Mouse (Mus musculus): ENCODE results near the gene Slc8b1.

Slc8b1 gene

DNA sequence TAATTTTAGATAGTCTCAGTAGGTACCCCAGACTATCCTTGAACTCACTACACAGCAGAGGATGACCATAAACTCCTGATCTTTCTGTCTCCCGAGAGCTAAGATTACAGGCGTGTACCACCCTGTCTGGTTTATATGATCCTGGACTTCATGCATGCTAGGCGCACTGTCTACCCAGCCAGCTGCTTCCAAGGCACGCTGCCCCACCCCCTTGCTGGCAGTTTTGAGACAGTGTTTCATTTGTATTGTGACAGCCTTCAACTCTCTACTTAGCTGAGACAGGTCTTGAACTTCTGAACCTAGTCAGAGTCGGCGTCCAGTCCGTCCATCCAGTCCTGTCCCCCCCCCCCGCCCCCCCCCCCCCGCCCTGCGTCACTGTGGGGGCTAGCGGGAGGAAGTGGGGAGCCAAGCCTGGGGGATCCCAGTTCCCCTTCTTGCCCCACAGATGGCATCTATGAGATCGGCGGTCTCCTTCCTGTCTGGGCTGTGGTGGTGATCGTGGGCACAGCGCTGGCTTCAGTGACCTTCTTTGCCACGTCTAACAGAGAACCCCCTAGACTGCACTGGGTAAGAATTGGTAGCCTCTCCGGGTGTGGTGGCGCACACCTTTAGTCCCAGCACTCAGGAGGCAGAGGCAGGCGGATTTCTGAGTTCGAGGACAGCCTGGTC lies 16.5 kb downstream of the Slc8b1 start:
- no peak for DNase-seq (ENCODE audit: low spot score)

DNA sequence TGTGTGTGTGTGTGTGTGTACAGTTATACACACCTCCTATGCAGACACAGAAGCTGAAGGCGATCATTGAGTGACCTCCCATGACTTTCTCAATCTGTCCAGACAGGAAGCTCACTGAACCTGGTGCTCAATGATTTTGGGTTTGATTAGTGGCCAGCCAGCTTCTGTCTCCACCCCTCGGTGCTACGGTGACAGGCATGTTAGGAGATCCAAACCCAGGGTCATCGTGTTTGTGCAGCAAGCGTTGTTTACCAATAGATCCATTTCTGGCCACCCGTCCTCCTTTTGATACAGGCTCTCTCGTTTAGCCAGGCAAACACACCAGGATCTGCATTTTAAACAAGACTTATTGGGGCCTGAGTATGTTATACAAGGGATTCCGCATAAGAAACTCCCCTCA lies 20.7 kb downstream of the Slc8b1 start:
- DNase-seq (ENCODE audit: low spot score), result no peak

DNA sequence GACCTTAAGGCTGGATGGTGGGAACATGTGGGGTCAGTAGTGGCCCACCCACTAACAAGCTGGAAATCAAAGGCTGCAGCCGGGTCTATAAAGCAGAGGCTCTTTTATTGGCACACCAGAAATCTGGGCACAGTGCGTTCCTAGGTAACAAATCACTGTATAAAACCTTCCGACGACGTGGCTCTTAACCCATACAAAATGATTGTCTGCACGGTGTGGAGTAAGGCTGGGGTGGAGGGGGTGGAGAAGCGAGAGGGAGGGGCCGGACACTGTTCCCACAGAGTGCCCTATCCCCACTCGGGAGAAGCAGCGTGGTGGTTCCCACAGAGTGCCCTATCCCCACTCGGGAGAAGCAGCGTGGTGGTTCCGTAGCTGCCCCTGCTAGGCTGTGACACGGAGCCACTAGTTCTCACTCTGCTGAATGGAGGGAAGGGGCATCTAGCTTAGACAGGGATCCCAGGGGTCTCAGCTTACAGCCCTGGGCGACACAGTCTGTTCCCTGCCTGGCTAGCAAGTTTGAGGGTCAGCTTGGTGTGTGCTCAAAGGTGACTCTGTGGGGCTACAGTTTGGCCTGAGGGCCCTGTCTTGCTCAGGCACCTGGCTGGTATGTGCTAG lies 23.2 kb downstream of the Slc8b1 start:
- no peak for DNase-seq (ENCODE audit: low spot score)

DNA sequence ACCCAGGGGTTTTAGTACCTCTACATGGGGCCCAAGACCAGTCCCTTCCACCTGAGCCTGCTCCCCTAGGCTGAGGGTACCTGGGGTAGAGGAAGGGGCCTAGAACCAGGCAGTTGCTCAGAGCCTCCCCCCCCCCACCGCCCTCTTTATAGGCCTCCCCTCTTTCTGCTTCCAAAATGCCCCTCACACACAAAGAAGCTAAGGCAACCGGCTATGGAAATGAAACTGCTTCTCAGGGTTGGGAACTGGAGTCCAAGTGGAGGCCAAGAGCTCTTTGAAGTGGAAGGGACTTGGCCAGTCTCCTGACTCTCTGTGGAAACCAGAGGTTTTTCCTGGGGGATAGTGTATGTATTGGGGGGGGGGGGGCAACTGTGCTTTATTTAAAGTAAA lies 23.7 kb downstream of the Slc8b1 start:
- no peak for DNase-seq (ENCODE audit: low spot score)

DNA sequence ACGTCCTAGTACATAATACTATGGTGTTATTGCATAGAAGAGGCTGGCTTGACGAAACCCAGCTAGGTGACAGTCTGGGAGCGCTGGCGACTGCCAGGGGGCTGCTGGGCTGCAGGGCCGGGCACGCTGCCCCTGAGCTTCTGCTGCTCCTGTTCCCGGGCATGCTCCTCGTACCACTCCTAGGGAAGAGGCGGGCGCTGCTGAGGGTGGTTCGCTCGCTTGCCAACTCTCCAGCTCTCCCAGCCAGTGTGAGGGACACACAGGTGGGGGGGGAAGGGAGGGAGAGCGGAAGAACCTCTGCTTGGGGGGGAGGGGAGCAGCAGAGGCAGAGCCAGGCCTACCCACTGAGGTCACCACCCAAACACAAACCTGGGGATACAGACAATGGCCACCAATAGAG lies 25.1 kb downstream of the Slc8b1 start:
- DNase-seq (ENCODE audit: low spot score), result no peak

DNA sequence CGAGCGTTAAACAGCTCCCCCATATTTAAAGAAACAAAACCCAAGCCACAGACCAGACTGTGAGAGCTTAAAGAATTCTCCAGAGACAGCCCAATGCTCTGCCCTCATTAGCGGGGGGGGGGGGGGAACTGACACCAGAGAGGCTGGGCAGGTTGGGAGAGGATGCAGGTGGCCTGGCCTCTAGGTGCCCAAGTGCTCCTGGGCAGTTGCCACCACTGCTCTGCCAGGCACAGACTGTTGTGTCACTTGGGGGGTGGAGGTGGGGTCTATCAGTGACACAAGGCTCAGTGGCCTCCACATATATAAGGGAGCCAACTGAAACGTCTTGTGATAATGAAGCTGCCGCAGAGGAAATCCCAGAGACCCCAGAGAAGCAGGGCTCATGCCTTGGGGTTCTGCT lies 25.7 kb downstream of the Slc8b1 start:
- no peak for DNase-seq (ENCODE audit: low spot score)

DNA sequence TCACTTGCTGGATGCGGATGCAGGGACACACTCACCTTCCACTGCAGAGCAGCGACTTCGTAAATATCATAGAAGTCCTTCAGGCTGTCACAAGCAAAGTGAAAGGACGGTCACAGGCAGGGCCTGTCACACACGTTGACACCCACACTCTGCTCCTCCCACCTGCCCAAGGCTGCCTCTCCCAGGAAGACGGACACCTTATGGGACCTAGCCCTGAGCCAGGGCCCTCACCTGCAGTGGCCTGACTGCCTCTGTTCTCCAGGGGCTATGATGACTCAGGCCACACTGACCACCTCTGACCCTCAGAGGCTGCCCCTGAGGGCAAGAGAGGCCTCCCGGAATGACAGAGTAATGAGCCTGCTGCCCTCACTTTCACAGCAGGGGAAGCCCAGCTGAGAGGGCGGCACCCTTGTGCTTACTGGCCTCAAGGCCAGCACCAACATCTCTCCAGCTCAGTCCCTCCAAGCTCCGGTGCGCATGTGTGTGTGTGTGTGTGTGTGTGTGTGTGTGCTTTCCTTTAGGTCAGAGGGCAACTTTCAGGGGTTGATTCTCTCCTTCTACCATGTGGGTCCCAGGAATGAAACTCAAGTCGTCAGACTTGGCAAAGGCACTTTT lies 37.4 kb downstream of the Slc8b1 start:
- DNase-seq (ENCODE audit: low spot score), result no peak

DNA sequence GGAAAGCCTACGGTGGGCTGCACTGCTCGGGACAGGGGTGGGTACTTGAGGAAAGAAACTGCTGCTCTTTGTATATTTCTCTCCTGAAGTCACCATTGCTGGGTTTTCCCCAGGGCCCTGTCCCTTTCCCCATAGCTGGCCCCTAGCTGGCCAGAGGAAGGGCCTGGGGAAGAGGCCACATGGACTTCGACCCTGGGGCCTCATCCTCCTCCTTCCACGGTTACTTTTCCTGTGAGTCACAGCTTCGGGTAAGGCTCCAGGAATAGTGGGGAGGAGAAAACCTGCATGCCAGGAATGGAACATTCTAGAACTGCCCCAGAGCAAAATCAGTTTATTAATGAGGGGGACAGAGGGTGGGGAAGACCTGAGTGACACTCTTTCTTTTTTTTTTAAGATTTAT lies 39.2 kb downstream of the Slc8b1 start:
- peak; percentile 47 for DNase-seq (ENCODE audit: low spot score)

DNA sequence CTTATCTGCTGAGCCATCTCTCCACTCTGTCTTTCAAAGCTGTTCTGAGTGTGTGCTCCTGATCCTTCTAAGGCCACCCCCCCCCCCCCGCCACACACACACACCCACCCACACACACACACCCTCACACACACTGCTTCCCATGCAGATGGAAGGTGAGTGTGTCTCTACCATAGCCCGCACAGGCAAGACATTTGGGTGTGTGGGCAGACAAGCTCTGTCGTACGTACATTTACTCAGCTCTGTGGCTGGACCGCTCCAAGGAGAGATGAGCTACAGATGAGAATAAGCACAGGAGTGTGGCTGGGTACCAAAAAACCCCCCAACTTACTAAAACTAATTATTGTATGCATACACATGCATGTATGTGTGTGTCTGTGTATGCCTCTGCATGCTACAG lies 39.7 kb downstream of the Slc8b1 start:
- no peak for DNase-seq (ENCODE audit: low spot score)

DNA sequence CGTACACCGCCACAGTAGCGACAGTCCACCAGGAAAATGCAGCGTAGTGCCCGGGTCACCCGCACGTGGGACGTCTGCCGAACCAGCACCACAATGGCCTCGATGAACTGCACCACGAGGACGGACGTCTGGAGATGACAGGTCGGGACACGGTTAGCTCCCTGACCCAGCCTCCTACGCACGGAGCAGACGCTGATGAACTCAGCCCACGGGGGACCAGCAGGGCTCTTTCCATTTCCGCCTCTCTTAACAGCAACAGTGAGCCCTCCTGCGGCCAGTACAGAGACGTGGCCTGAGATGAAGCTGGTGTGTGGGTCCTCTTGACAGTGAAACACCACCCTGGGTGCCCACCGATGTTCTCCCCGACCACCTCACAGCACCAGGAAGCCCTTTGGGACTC lies 44.9 kb downstream of the Slc8b1 start:
- DNase-seq (ENCODE audit: low spot score), result no peak

DNA sequence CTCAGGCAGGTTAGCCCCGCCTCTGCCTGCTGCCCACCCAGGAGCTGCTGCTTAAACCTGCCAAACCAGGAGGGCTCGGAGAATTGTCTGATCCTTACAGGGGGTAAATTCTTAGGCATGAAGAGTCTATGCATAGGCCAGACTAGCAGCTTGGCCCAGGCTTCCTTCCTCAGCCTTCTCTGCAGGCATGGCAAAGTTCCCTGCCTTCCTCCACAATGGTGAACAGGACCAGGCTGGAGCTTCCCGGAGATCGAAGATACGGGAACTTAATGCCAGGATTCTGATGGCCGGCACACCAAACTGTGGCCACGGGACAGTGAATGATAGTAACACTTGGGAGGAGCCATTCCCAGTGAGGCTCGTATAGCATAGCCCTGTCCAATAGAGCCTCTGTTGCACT lies 47.1 kb downstream of the Slc8b1 start:
- DNase-seq (ENCODE audit: low spot score), result no peak

DNA sequence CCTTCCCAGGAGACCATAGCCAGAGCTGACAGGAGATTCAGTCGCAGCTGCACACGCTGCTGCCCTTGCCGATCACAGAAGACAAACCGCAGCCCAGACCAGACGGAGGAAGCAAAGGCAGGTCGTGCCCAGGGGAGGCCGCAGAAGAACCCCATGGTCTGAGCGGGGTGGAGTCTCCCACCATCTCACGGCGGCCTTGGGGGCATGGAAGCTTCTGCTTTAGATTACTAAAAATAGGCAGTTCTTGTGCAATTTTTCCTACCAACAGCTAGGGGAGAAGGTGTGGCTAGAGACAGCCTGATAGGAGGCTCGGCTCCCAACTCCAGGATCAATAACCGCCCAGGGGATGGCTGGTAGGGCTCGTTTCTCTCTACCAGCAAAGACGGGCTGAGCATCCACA lies 47.8 kb downstream of the Slc8b1 start:
- DNase-seq (ENCODE audit: low spot score), result no peak

DNA sequence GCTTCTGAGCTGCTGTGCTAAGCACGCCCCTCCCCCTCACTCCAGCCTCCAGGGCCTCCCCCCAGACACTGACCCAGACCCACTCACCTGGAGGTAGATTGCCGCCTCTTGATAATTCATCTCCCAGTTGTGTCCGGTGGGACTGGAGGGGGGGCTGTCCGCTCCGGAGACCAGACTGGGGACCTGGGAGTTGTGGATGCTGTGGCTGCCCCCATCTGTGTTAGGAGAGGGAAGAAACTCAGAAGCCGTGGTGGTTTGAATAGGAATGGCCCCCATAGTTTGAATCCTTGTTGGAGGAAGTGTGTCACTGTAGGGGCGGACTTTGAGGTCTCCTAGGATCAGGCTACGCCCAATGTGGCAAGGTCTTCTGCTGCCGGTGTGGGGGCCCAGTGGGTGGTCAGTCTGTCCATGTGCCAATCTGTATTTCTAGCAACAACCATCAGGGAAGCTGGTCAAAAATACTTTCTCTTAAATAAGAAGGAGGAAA lies 49.2 kb downstream of the Slc8b1 start:
- no peak for DNase-seq (ENCODE audit: low spot score)

DNA sequence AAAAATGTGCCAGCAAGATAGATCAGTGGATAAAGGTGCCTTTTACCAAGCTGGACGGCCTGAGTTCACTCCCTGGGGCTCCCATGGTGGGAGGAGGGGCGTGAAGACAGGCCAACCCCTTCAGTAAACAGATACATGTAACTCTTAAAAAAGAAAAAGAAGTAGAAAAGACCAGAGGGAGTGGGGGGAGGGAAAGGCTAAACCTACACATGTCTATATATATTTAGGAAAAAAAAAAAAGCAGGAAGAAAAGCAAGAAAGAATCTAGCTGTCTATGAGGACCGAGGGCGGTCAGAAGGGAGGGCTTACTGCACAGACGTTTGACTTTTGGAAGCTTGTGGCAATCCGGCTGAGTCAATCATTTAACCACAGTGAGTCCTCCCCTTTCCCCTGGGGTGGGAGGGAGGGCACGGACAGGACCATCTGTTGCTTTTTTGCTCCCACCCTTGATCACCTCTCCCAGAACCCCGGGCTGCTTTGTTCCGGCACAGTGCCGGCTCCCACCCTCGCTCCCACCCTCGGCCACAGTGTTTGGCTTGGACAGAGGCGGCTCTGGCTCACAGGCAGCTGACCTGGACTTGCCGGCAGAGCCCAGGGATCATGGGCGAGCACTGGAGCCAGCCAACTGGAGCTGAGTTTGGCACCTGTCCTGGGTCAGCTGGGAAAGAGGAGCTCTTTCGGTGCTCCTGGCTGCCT lies 49.8 kb downstream of the Slc8b1 start:
- DNase-seq (ENCODE audit: low spot score), result peak; percentile 90

DNA sequence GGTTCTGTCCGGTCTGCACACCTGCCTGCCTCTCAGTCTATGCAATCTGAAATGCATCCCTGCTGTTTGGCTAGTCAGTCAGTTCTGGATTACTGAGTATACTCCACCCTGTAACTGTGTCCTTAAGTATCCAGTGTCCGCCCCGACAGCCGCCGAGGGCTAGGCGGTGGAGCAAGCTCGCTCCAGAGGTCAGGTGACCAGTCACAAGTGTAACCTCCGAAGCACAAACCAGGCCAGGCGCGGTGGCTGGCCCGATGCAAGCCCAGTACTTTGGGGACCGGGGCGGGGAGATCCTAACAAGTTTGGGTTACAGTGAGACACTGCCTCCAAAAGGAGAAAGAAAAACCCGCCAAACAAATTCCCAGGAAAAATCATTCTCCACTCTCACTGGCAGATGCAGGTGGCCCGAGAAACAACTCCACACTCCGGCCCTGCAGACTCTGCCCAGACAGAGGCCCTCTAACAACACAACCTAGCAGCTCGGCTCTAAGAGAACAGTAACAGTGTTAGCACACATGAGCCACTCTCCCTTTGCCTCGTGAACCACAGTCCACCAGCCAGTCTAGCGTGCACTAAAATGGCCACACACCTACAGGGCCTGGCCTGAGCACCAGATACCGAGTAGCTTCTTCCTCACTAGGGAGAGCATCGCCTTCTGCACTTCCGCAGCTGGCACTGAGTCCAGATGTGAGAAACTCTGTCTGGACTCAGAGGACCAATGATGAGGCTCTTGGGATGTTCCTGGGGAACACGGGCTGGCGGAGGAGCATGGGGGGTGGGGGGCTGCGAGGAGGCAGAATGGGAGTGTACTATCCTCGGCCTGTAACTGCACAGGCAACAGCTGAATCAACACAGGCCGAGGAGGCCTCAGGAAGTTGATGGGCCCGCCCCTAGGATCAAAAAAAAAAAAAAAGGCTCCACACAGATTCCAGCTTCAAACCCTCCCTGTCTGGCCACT lies 52.3 kb downstream of the Slc8b1 start:
- peak; percentile 83 for DNase-seq (ENCODE audit: low spot score)

DNA sequence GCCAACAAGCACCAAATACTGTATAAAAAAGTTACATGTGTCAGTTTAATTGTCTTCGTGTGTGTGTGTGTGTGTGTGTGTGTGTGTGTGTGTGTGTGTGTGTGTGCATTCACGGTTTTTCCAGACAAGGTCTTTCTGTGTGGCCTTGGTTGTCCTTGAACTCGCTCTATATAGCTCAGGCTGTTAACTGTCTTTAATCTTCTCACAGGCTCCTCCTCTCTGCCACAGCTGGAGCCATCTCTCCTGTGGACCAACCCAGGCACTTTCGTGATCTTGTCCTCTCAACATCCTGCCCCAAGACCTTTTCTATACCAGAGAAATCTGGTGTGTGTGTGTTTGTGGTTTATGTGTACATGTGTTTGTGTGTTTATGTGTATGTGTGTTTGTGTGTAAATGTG lies 52.9 kb downstream of the Slc8b1 start:
- no peak for DNase-seq (ENCODE audit: low spot score)

DNA sequence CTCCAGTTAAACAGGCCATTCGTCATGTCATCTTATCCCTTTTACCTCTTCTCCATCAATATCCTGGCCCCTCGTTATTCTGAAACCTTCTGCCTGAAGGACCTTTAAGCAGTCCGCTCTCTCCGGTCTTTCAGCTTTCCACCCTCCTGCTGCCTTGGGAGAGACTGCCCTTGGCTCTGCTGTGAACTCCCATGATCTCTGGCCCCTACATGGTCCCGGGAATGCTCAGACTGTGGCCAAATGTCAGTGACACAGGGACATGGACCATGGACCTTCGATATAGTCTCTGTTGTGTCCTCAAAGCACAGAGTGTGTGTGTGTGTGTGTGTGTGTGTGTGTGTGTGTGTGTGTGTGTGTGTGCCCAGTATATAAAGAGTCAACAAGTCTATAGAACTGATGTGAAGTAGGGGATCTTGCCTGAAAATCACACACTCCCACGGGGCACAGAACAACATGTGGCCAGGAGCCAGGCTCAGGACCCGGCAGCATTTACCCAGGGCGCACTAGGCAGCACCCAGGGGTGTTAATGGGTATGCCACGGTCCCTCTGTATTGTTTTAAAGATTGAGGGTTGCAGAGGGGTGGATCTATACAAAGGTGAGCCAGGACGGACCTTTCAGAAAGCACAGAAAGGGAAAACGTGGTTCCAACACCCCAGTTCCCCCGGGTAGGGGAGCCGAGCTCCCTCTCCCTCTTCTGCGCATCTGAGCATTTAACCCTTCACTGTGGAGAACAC lies 54.4 kb downstream of the Slc8b1 start:
- peak; percentile 63 for DNase-seq (ENCODE audit: low spot score)

DNA sequence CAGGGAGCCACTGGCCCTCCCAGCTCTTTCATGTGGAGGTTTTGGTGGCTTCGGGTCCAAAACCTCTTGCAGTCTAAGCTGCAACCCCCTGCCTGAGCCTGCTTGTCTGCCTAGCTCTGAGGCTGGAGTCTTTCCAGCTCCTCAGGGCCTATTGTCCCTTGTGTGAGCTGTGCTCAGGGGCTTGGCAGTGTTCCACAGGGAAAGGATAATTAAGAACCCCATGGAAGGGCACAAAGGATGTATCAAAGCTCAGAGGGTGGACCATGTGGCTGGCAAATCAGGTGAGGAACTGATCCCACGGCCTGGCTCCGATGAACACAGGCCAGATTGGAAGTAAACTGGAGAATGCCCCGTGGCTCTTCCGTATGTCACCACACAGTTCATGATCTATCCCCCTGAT lies 55.1 kb downstream of the Slc8b1 start:
- no peak for DNase-seq (ENCODE audit: low spot score)

DNA sequence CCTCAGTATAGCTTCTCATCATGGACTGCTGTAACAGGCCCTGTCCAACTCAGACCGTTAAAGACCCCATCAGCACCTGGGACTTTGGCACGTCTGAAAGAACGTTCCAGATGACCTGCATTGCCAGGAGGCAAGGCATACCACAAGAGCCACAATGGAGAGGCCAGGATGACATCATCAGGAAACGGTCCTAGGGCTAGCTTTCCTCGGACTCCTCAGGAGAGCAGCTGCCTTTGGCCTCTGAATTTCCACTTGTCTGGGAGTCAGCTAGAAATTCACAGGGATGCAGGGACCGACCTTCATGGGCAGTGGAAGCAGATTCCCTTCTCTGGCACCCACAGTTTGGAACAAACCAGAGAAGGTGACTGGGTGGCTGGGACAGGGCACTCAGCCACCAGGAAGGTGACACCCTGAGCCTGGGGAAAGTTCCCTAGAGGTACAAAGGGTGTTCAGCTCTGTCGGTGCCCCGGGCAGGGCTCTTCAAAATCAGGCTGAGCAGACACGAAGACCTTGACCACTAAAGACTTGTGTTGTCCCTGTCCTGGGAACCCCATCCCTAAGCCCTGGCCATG lies 55.8 kb downstream of the Slc8b1 start:
- DNase-seq (ENCODE audit: low spot score), result no peak

DNA sequence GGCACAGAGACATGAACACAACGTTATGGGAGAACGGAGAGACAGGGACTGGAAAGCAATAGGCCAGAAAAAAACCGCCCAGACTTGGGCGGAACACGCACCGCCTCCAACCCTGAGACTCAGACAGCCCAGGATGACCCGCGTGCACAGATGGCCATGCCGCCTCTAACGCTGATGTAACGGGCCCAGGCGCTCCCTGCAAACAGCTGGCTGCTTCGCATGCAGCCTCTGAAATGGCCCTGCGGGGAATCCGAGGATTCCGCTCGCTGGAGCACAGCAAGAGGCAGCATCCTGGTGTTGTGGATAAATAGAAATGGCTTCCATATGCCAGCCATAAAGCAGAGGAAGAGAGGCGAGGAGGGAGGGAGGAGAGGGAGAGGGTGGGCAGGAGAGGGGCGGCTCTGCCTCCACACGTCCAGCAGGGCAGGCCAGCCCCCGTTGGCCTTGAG lies 56.3 kb downstream of the Slc8b1 start:
- DNase-seq (ENCODE audit: low spot score), result no peak

DNA sequence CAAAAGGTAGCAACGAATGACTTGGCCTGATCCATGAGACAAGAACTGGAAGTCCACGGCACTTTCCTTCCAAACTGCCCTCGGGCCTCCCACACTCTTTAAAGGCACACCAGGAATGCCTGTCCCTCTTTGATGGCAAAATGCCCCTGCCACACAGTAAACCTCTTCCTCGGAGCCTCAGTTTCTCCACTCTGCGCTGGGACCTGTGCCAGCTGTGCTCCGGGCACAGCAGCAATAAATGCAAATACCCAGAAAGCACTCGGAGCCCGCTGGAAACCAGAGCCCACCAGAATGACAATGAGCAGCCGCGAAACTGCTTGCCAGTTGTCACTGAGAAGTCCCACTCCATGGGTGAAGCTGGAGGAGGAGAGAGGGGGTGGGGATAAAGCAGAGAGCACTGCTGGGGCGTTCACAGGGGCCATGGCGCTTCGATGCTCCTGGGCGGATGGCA lies 56.8 kb downstream of the Slc8b1 start:
- DNase-seq (ENCODE audit: low spot score), result no peak

Data from yolk sac, embryonic 10.5 days (tissue).